Mouse (Mus musculus) thymus, postnatal 14 days (tissue): ENCODE measurements at regions not wholly inside any gene's neighbourhood (a gene's known extent, or its start where the extent isn't known, plus 50 kb on each side); places are given as distances from the start of the nearest gene placed in this dataset.

Experiments used
- DNase-seq: peaks from one replicate; pipeline ENCODE4 v3.0.0; 2021

GRCm38 (mm10) chr2:50519129-50519504 is 222.5 kb upstream of the Mmadhc start:
- no peak for DNase-seq

GRCm38 (mm10) chr2:50518371-50519128 is 221.9 kb upstream of the Mmadhc start:
- no peak for DNase-seq

GRCm38 (mm10) chr2:50513276-50513675 is 216.7 kb upstream of the Mmadhc start:
- DNase-seq: no peak

GRCm38 (mm10) chr2:50498713-50499112 is 202.1 kb upstream of the Mmadhc start:
- DNase-seq: no peak

GRCm38 (mm10) chr2:50496057-50496433 is 199.4 kb upstream of the Mmadhc start:
- DNase-seq: no peak

GRCm38 (mm10) chr2:50495141-50496056 is 198.8 kb upstream of the Mmadhc start:
- no peak for DNase-seq

GRCm38 (mm10) chr2:50493597-50494335 is 197.2 kb upstream of the Mmadhc start:
- DNase-seq: peak; percentile 41

- DNase-seq: no peak
These were observed 167.2 kb upstream of the Mmadhc start for GRCm38 (mm10) chr2:50463799-50464198.

GRCm38 (mm10) chr2:50462378-50462777 is 165.8 kb upstream of the Mmadhc start:
- no peak for DNase-seq

GRCm38 (mm10) chr2:50456654-50457053 is 160.1 kb upstream of the Mmadhc start:
- DNase-seq: no peak

GRCm38 (mm10) chr2:50448117-50448516 is 151.5 kb upstream of the Mmadhc start:
- DNase-seq: no peak

- no peak for DNase-seq
These were observed 149.4 kb upstream of the Mmadhc start for GRCm38 (mm10) chr2:50445963-50446485.

GRCm38 (mm10) chr2:50440333-50440732 is 143.7 kb upstream of the Mmadhc start:
- no peak for DNase-seq

GRCm38 (mm10) chr2:50433166-50433565 is 136.6 kb upstream of the Mmadhc start:
- DNase-seq: no peak

GRCm38 (mm10) chr2:50425151-50425550 is 128.6 kb upstream of the Mmadhc start:
- DNase-seq: no peak

- no peak for DNase-seq
These were observed 123.0 kb upstream of the Mmadhc start for GRCm38 (mm10) chr2:50419648-50420047.

- DNase-seq: no peak
These were observed 121.0 kb upstream of the Mmadhc start for GRCm38 (mm10) chr2:50417643-50418042.

- DNase-seq: no peak
These were observed 120.5 kb upstream of the Mmadhc start for GRCm38 (mm10) chr2:50417135-50417534.

GRCm38 (mm10) chr2:50416056-50416455 is 119.5 kb upstream of the Mmadhc start:
- no peak for DNase-seq

GRCm38 (mm10) chr2:50405932-50406331 is 109.3 kb upstream of the Mmadhc start:
- DNase-seq: no peak

- DNase-seq: no peak
These were observed 106.5 kb upstream of the Mmadhc start for GRCm38 (mm10) chr2:50403106-50403505.

- DNase-seq: no peak
These were observed 102.0 kb upstream of the Mmadhc start for GRCm38 (mm10) chr2:50398576-50398975.
